Mouse (Mus musculus) regulatory T cell (primary cell): ENCODE measurements at regions not wholly inside any gene's neighbourhood (a gene's known extent, or its start where the extent isn't known, plus 50 kb on each side); places are given as distances from the start of the nearest gene placed in this dataset.

Source experiments
- in situ Hi-C: fragments of 300-600 bp; cut with MboI, MseI; formaldehyde crosslinking; loops from one replicate; pipeline ENCODE4 v1.15.1; 2025; ENCODE audit warnings: high pct_unique_total_duplicates

- in situ Hi-C loops, result no loop called here
These were observed 171.8 kb downstream of the Bcl11b start for GRCm38 (mm10) chr12:107831400-107832128.

DNA sequence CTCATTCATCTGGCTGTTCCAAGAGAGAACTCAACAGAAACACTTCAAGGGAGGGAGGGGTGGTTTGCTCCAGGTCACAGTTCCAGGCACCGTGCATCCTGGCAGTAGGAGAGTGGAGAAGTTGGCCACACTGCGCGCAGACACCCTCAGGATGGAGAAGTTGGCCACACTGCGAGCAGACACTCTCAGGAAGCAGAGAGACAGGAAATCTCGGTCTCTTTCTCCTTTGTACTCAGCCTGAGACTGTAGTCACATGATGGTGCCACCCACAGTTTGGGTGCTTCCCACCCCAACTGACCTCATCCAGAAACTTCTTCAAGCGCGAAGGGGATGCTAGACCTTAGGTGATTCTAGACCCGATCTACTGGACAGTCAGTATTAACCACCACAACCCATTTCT, 170.4 kb downstream of the Bcl11b start:
- in situ Hi-C loops, result no loop called here

DNA sequence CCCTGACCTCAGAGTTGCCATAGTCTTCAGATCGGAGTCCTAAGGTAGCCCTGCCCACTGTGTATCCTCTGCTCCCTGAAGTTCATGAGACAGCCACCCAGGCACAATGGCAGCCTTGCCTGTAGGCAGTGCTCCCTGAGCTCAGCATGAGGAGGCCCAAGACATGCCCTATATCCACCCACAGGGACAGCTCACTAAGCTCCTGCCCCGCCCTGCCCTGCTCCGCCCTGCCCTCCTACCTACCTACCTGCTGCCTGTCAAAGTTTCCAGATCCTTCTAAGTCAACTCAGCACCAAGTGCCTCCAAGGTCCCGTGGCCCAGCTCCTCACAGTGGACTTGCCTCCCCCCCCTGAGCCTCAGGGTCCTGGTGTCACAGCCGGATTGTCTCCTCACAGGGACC, 168.9 kb downstream of the Bcl11b start:
- in situ Hi-C loops, result no loop called here

DNA sequence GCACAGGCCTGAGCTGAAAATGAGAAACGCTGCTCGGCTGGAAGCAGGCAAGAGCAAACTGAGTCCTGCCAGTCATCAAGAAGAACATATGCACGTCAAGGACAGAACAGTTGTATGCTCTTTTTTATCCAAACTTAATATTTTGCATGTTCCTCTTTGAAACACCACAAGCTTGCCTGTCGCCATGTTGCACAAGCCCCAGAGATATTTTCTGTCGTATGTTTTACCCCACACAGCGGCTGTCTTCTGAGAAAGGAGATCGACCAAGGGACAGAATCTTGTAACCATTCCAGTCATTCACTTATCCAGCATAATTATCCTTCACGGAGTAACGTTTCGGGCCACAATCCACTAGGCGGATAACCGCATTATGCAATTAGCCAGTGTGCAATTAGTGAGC, 165.7 kb downstream of the Bcl11b start:
- in situ Hi-C loops, result no loop called here

DNA sequence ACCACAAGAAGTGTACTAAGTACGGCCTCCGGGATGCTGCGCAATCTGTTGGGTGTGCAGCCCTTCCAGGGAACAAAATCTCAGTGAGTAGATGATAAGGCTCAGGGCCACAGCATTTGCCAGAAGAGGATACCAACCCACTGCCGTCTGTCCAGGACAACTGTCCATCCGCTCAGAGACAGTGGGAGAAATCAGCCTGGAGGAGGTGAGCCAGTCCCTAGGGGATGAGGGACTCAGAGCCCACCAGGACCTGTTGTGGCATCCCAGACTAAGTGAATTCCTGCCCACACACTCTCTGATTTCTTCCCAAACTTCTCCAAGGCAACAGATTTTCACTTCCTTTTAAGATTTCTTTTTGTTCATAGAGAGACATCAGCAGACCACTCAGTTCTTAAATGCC, 158.8 kb downstream of the Bcl11b start:
- in situ Hi-C loops, result no loop called here

- in situ Hi-C loops, result loop anchor here (10.0 kb wide), 1 partner anchor 1426 kb away; no protein-coding TSS in a partner anchor
These were observed 152.8 kb downstream of the Bcl11b start for GRCm38 (mm10) chr12:107850591-107850990.

DNA sequence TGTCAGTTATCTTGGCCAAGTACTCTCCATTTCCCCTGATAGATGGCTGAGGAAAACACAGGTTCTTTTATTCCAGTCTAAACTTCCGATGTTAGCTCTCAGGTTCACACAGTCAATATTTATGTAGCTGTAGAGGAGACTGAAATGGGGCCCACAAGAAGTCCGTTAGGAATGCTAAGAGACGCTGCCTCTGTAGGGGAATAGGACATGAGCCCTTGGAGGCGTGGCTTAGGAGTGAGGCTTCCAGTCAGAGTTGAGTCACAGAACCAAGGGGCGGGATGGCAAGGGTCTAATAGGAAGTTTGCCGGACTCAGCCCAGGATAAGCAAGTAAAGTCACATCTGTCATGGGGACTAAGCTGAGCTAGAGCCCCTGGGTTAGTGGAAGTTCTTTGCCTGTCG, 150.5 kb downstream of the Bcl11b start:
- in situ Hi-C loops, result loop anchor here (10.0 kb wide), 1 partner anchor 1428 kb away; no protein-coding TSS in a partner anchor

DNA sequence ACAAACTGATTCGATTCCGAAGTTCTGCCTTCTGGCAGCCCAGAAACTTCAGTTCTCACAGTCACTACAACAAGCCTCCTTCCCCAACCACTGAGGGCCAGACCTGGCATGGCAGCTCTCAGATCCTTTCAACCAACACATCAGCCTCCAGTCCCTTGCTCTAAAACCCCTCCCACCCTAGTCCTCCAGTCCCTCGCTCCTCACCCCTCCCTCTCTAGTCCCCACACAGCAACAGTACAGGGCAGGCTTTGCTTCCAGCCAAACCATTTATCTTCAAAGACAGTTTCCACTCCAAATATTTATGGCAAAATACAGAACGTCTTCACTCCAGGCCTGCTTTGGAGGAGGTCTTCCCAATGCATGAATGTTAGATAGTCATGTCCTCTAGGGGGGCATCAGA, 147.9 kb downstream of the Bcl11b start:
- in situ Hi-C loops, result loop anchor here (10.0 kb wide), 1 partner anchor 1431 kb away; no protein-coding TSS in a partner anchor

DNA sequence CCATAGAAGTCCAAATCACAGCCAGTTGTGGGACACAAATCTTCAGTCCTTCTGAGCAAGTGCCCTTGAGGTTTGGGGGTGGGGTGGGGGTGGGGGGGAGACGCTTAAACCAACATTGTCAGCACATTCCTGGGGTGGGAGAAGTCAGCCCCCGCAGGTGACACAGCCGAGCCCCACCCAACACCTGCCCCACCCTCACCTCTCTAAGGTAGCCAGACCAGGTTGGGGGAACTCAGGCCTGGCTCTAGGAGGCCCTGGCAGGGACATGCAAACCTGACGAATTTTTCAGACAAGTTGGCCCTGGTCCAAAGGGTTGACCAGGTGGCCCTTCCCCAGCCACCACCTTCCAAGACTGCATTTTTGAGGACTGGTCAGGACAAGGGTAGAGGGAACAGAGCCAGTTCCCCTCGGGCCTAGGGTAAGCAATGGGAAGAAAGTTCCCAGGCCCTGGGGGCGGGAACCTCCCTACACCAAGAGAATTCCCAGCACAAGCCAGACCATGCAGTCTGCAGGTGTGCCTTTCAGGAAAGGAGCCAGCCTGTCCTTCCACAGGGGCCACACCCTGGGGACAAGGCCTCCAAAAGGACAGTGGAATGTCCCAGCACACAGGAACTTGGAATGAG, 146.9 kb downstream of the Bcl11b start:
- in situ Hi-C loops, result loop anchor here (10.0 kb wide), 1 partner anchor 1432 kb away; no protein-coding TSS in a partner anchor

DNA sequence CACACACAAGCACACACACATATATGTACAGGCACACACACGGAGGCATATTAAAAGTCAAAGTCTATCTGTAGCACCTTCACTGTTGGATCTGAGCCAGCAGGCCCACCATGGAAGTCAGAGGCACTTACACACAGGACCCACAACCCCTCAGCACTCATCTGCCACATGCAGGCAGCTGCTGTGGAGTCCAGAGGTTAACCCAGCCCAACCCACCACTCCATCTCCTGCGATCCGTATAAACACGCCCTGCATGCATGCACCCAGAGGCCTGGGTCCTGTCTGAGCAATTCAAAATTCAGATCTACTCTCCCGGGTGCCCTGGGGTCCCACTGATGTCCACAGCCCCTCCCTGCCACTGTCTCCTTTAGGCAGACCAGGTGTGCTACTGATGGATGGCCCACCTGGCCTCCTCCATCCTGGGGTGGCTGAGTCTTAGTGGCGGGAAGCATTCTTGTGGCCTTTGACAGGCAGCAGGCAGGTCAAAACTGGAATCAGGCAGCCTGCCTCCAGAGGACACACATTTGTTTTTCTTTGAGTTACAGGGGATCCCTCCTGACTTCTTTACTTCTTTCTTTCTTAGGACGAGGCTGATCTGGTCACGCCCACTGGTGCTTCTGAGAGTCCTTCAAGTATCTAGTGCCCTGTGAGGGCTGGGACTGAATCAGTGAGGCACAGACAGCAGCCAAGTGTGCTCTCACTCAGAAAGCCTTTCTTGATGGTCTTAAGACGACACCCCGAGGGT, 144.7 kb downstream of the Bcl11b start:
- in situ Hi-C loops, result loop anchor here (10.0 kb wide), 1 partner anchor 1434 kb away; no protein-coding TSS in a partner anchor

GRCm38 (mm10) chr12:107859750-107860149, 143.7 kb downstream of the Bcl11b start:
- in situ Hi-C loops, result loop anchor here (10.0 kb wide), 1 partner anchor 1435 kb away; no protein-coding TSS in a partner anchor

DNA sequence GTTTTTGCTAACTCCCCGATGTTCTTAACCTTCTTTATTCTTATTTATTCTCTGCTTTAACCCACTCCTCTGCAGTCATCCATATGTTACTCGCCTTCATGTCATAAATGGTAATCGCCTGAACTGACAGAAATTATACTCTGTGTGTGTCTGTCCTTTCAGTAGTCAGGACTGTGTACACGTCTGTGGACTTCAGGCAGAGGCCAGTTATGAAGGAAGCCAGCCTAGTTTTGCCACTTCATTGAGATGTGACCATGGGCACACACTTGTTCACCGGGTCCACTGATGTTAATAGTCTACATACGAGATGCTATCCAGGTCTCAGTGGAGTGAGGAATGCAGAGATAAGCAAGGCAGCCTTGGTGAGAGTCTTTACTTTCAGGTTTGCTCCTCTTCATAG, 143.0 kb downstream of the Bcl11b start:
- in situ Hi-C loops, result no loop called here
